Mouse (Mus musculus) bone marrow, adult 2 months (tissue): ENCODE measurements around the gene Tmem8.

Source experiments
- CTCF ChIP-seq: fragments of 200-500 bp; IDR thresholded peaks from 2 replicates; pipeline ENCODE4 v1.5.1; 2011; ENCODE audit warnings: low read length, control low read depth; ENCODE audit not compliant: control insufficient read depth, insufficient read depth
- POLR2A ChIP-seq: fragments of 200-500 bp; IDR thresholded peaks from 2 replicates; pipeline ENCODE4 v1.6.1; 2011; ENCODE audit warnings: low read depth, mild to moderate bottlenecking, control low read depth, low read length, borderline replicate concordance; ENCODE audit not compliant: control insufficient read depth

- TF ChIP-seq POLR2A, result no peak
- no peak for TF ChIP-seq CTCF
These were observed 37.9 kb upstream of the Tmem8 start for GRCm38 (mm10) chr17:26075246-26075645.
